Mouse (Mus musculus) hindbrain, embryonic 12.5 days (tissue): ENCODE data around the gene Stk11. TPM values are rescaled to one million over a fixed set of nuclear protein-coding genes. Genes with fewer than 3 reads are reported as not detected.
A peak's percentile ranks its signal among the peaks of the same experiment; 100 is the strongest.

Source experiments
- ATAC-seq: fragments of 200-750 bp; cut with Nextera tagmentation; 2 replicates; pipeline ENCODE4 v1.8.0; 2017; ENCODE audit warnings: moderate TSS enrichment; ENCODE audit not compliant: low FRiP score
- H3K27ac ChIP-seq: fragments of 300-500 bp; sonication (generic); 2 replicates; pipeline ENCODE4 v1.5.1; 2016; ENCODE audit warnings: mild to moderate bottlenecking
- H3K27me3 ChIP-seq: fragments of 300-500 bp; sonication (generic); 2 replicates; pipeline ENCODE4 v1.6.1; 2016; ENCODE audit warnings: mild to moderate bottlenecking
- H3K36me3 ChIP-seq: fragments of 300-500 bp; sonication (generic); 2 replicates; pipeline ENCODE4 v1.6.1; 2016; ENCODE audit warnings: mild to moderate bottlenecking
- H3K4me1 ChIP-seq: fragments of 300-500 bp; sonication (generic); 2 replicates; pipeline ENCODE4 v1.6.1; 2016
- H3K4me2 ChIP-seq: fragments of 300-500 bp; sonication (generic); replicated peaks from 2 replicates; pipeline ENCODE4 v1.6.1; 2016; ENCODE audit warnings: mild to moderate bottlenecking
- H3K4me3 ChIP-seq: fragments of 300-500 bp; sonication (generic); 2 replicates; pipeline ENCODE4 v1.5.1; 2016; ENCODE audit warnings: mild to moderate bottlenecking
- H3K9ac ChIP-seq: fragments of 300-500 bp; sonication (generic); 2 replicates; pipeline ENCODE4 v1.6.1; 2016; ENCODE audit warnings: mild to moderate bottlenecking, moderate library complexity
- H3K9me3 ChIP-seq: fragments of 300-500 bp; sonication (generic); replicated peaks from 2 replicates; pipeline ENCODE4 v1.6.1; 2016; ENCODE audit warnings: mild to moderate bottlenecking
- WGBS: fragments of 180-500 bp; shearing (Covaris S2); methylation state at CpG from one replicate; pipeline ENCODE4 v1.1.7; 2016; 5-methylcytosine and 5-hydroxymethylcytosine counted together
- polyA plus RNA-seq: library from polyadenylated mRNA; unstranded; fragments of >200 nt; fragmentation: Nextera tagmentation; extraction: Ambion mirVana; gene quantifications from 2 replicates; pipeline ENCODE4 v1.2.1, GENCODE M21; 2016

Stk11 gene
- polyA plus RNA-seq, 1 experiment from 2014 or later = 16.1 TPM

GRCm38 (mm10) chr10:80156752-80157053 is 41.1 kb downstream of the Stk11 start:
- Histone ChIP-seq H3K4me3 (peak overlapping the region; percentile 3; the same call in 1 of the 2 replicates), H3K27ac (peak overlapping the region; percentile 91), H3K4me1 (peaks cover 93% of the 10 kb centered on the region), H3K9me3 (no peaks in the 10 kb centered on the region), H3K4me2 (no peak overlapping the region), H3K36me3 (peaks cover 60% of the 10 kb centered on the region), H3K27me3 (no peaks in the 10 kb centered on the region), H3K9ac (no peak overlapping the region)
- 68% methylated on average over 7 of the region's 7 CpGs for WGBS
- ATAC-seq = no peak

GRCm38 (mm10) chr10:80157141-80157929 is 41.7 kb downstream of the Stk11 start:
- Histone ChIP-seq H3K9ac (0 out of 2 replicates have a peak overlapping the region, but pooled peaks have one; percentile 2), H3K4me1 (peaks cover 93% of the 10 kb centered on the region), H3K4me3 (0 out of 2 replicates have a peak overlapping the region, but pooled peaks have one; percentile 1), H3K36me3 (peaks cover 54% of the 10 kb centered on the region), H3K4me2 (0 out of 2 replicates have a peak overlapping the region, but pooled peaks have one; percentile 8), H3K27me3 (no peaks in the 10 kb centered on the region), H3K9me3 (no peaks in the 10 kb centered on the region), H3K27ac (peak overlapping the region; percentile 91)
- no peak for ATAC-seq
- WGBS = 61% methylated on average over 15 of the region's 15 CpGs

GRCm38 (mm10) chr10:80158307-80158986 is 42.8 kb downstream of the Stk11 start:
- ATAC-seq = no peak; the same call in 1 of the 2 replicates
- Histone ChIP-seq H3K36me3 (peaks cover 42% of the 10 kb centered on the region), H3K27ac (peak overlapping the region; percentile 91), H3K9ac (0 out of 2 replicates have a peak overlapping the region, but pooled peaks have one; percentile 48), H3K4me2 (peak overlapping the region; percentile 63; the same call in 1 of the 2 replicates), H3K9me3 (no peaks in the 10 kb centered on the region), H3K4me1 (peaks cover 86% of the 10 kb centered on the region), H3K4me3 (peak overlapping the region; percentile 41), H3K27me3 (no peaks in the 10 kb centered on the region)
- WGBS = 12% methylated on average over 18 of the region's 18 CpGs

GRCm38 (mm10) chr10:80159021-80159560 is 43.5 kb downstream of the Stk11 start:
- Histone ChIP-seq H3K9me3 (no peaks in the 10 kb centered on the region), H3K4me1 (peaks cover 82% of the 10 kb centered on the region), H3K36me3 (peaks cover 36% of the 10 kb centered on the region), H3K9ac (peak overlapping the region; percentile 48; the same call in 1 of the 2 replicates), H3K27me3 (no peaks in the 10 kb centered on the region), H3K4me2 (peak overlapping the region; percentile 63), H3K27ac (peak overlapping the region; percentile 91), H3K4me3 (peak overlapping the region; percentile 41)
- peak; percentile 2; the same call in 1 of the 2 replicates for ATAC-seq
- 11% methylated on average over 12 of the region's 12 CpGs for WGBS

- WGBS = under 1% methylated on average over 55 of the region's 55 CpGs
- peak; percentile 86 for ATAC-seq
Observed at GRCm38 (mm10) chr10:80159561-80160454, 44.2 kb downstream of the Stk11 start.

GRCm38 (mm10) chr10:80160455-80161371 is 45.1 kb downstream of the Stk11 start:
- WGBS = 2% methylated on average over 33 of the region's 33 CpGs
- no peak for ATAC-seq
- Histone ChIP-seq H3K9me3 (no peaks in the 10 kb centered on the region), H3K4me1 (peaks cover 81% of the 10 kb centered on the region), H3K4me2 (peak overlapping the region; percentile 63), H3K27ac (peak overlapping the region; percentile 91), H3K27me3 (no peaks in the 10 kb centered on the region), H3K4me3 (peak overlapping the region; percentile 41), H3K9ac (peak overlapping the region; percentile 53), H3K36me3 (peaks cover 20% of the 10 kb centered on the region)

More at GRCm38 (mm10) chr10:80159561-80160454, 44.2 kb downstream of the Stk11 start:
- peaks cover 29% of the 10 kb centered on the region for H3K36me3 ChIP-seq
- H3K4me2 ChIP-seq = peak overlapping the region; percentile 63
- H3K27ac ChIP-seq = peak overlapping the region; percentile 91
- H3K9ac ChIP-seq = peak overlapping the region; percentile 48
- peak overlapping the region; percentile 41 for H3K4me3 ChIP-seq
- no peaks in the 10 kb centered on the region for H3K9me3 ChIP-seq
- H3K27me3 ChIP-seq = no peaks in the 10 kb centered on the region
- H3K4me1 ChIP-seq = peaks cover 82% of the 10 kb centered on the region

GRCm38 (mm10) chr10:80161522-80162242 is 46.1 kb downstream of the Stk11 start:
- no peak for ATAC-seq
- 6% methylated on average over 7 of the region's 7 CpGs for WGBS
- Histone ChIP-seq H3K4me2 (peak overlapping the region; percentile 63), H3K27me3 (no peaks in the 10 kb centered on the region), H3K9me3 (no peaks in the 10 kb centered on the region), H3K27ac (peak overlapping the region; percentile 91), H3K4me1 (peaks cover 77% of the 10 kb centered on the region), H3K36me3 (peaks cover 10% of the 10 kb centered on the region), H3K9ac (no peak overlapping the region), H3K4me3 (peak overlapping the region; percentile 21; the same call in 1 of the 2 replicates)

- Histone ChIP-seq H3K4me3 (no peak overlapping the region), H3K4me1 (peaks cover 76% of the 10 kb centered on the region), H3K27ac (peak overlapping the region; percentile 91; the same call in 1 of the 2 replicates), H3K27me3 (no peaks in the 10 kb centered on the region), H3K4me2 (no peak overlapping the region), H3K9me3 (no peaks in the 10 kb centered on the region), H3K36me3 (peaks cover 5% of the 10 kb centered on the region), H3K9ac (no peak overlapping the region)
- WGBS = 78% methylated on average over 3 of the region's 3 CpGs
- no peak for ATAC-seq
Observed at GRCm38 (mm10) chr10:80162243-80162608, 46.6 kb downstream of the Stk11 start.

DNA sequence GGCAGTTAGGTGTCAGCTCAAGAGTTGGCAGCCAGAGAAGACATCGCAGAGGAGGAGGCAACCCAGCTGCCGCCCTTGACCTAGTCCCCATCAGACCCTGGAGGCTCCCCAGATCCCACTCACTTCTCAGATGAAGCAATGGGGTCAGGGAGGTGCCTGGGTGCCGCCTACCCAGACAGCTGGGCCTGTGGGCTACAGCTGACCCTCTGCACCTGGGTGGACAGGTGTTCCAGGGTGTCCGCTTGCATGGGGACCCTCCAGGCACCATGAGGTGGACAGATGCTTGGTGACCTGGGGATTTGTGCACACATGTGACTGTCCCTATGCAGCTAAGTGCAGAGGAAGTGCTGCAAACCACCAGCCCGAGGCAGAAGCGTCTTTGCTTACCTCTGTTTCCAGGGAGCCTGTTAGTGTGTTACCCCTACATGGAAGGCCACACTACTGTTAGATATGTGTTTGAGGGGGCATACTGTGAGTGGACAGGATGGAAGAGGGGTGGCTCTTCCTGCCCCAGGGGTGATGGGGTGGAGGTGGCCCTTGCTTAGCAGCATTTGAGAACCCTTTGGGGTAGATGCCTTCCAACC is 47.2 kb downstream of the Stk11 start:
- no peaks in the 10 kb centered on the region for H3K27me3 ChIP-seq
- no peaks in the 10 kb centered on the region for H3K36me3 ChIP-seq
- no peak overlapping the region for H3K4me2 ChIP-seq
- peaks cover 71% of the 10 kb centered on the region for H3K4me1 ChIP-seq
- H3K4me3 ChIP-seq = no peak overlapping the region
- 0 out of 2 replicates have a peak overlapping the region, but pooled peaks have one; percentile 27 for H3K9ac ChIP-seq
- WGBS = 72% methylated on average over 6 of the region's 6 CpGs
- no peak for ATAC-seq
- no peaks in the 10 kb centered on the region for H3K9me3 ChIP-seq
- H3K27ac ChIP-seq = no peak overlapping the region

GRCm38 (mm10) chr10:80163721-80164120 is 48.1 kb downstream of the Stk11 start:
- ATAC-seq = no peak
- Histone ChIP-seq H3K9ac (0 out of 2 replicates have a peak overlapping the region, but pooled peaks have one; percentile 72), H3K36me3 (no peaks in the 10 kb centered on the region), H3K4me1 (peaks cover 67% of the 10 kb centered on the region), H3K9me3 (no peaks in the 10 kb centered on the region), H3K4me3 (peak overlapping the region; percentile 0; the same call in 1 of the 2 replicates), H3K27ac (no peak overlapping the region), H3K4me2 (peak overlapping the region; percentile 80; the same call in 1 of the 2 replicates), H3K27me3 (no peaks in the 10 kb centered on the region)
- 73% methylated on average over 8 of the region's 8 CpGs for WGBS
